Mouse (Mus musculus) left cerebral cortex, adult 2 months (tissue): ENCODE data around the gene Txnrd2. TPM values are rescaled to one million over a fixed set of nuclear protein-coding genes. Genes with fewer than 3 reads are reported as not detected.

Source experiments
- DNase-seq, 2 experiments: peaks; one replicate each; pipeline ENCODE4 v3.0.0; 2021 to 2022; ENCODE audit warnings: low spot score in 2 of 2, mixed read lengths in 1 of 2; ENCODE audit errors: extremely low spot score in 1 of 2
- H3K27ac ChIP-seq: fragments of 200-600 bp; 2 replicates; pipeline ENCODE4 v1.8.1; 2022
- H3K4me3 ChIP-seq: fragments of 200-600 bp; 2 replicates; pipeline ENCODE4 v1.8.1; 2022
- CTCF ChIP-seq: fragments of 200-600 bp; IDR thresholded peaks from 2 replicates; pipeline ENCODE4 v1.8.1; 2022; ENCODE audit warnings: antibody characterized with exemption, mild to moderate bottlenecking, moderate library complexity
- intact Hi-C: fragments of 180-260 bp; cut with DNase I; formaldehyde crosslinking; loops from one replicate; pipeline ENCODE4 v1.15.1; 2025
- total RNA-seq, 2 experiments: library from RNA; stranded (reverse); gene quantifications; 2 replicates each; pipeline ENCODE4 v1.2.3; 2021

Txnrd2 gene
- total RNA-seq, 2 experiments from 2014 or later, result 18.2 to 22.5 TPM

- Histone ChIP-seq H3K27ac (no peak overlapping the region), H3K4me3 (no peak overlapping the region)
- no peak for DNase-seq
- intact Hi-C loops, result no loop called here
- no peak for TF ChIP-seq CTCF
These were observed 80.5 kb downstream of the Txnrd2 start for GRCm38 (mm10) chr16:18506524-18507199.

GRCm38 (mm10) chr16:18507200-18507549, 81.0 kb downstream of the Txnrd2 start:
- Histone ChIP-seq H3K27ac (no peak overlapping the region), H3K4me3 (no peak overlapping the region)
- DNase-seq, result no peak
- intact Hi-C loops, result no loop called here
- TF ChIP-seq CTCF, result no peak

- TF ChIP-seq CTCF, result no peak
- intact Hi-C loops, result no loop called here
- H3K27ac ChIP-seq, result no peak overlapping the region
- no peak overlapping the region for H3K4me3 ChIP-seq
- DNase-seq, result no peak
These were observed 85.6 kb downstream of the Txnrd2 start for GRCm38 (mm10) chr16:18511741-18512140.

GRCm38 (mm10) chr16:18513508-18513907, 87.3 kb downstream of the Txnrd2 start:
- no peak overlapping the region for H3K4me3 ChIP-seq
- no peak for DNase-seq
- no peak for TF ChIP-seq CTCF
- intact Hi-C loops, result no loop called here
- H3K27ac ChIP-seq, result no peak overlapping the region

GRCm38 (mm10) chr16:18518091-18518490, 91.9 kb downstream of the Txnrd2 start:
- TF ChIP-seq CTCF, result peak; percentile 48
- DNase-seq, result peak; percentile 26 to 44
- intact Hi-C loops, result loop anchor here (1.0 kb wide), 1 partner anchor 75 kb away; no protein-coding TSS in a partner anchor
- no peak overlapping the region for H3K27ac ChIP-seq
- no peak overlapping the region for H3K4me3 ChIP-seq

GRCm38 (mm10) chr16:18523563-18524245, 97.5 kb downstream of the Txnrd2 start:
- intact Hi-C loops, result no loop called here
- DNase-seq, result no peak
- TF ChIP-seq CTCF, result no peak
- Histone ChIP-seq H3K27ac (no peak overlapping the region), H3K4me3 (no peak overlapping the region)

GRCm38 (mm10) chr16:18528656-18529055, 102.5 kb downstream of the Txnrd2 start:
- TF ChIP-seq CTCF, result no peak
- intact Hi-C loops, result no loop called here
- DNase-seq, result no peak
- no peak overlapping the region for H3K27ac ChIP-seq
- no peak overlapping the region for H3K4me3 ChIP-seq

Other genes starting within 250 kb of the Txnrd2 start
- not detected for gene Ccdc188, start 208.5 kb upstream of the Txnrd2 start, total RNA-seq
- gene Zdhhc8, start 191.2 kb upstream of the Txnrd2 start, total RNA-seq, result 100 to 1,000 TPM; 132 to 134 TPM
- gene Trmt2a, start 177.7 kb upstream of the Txnrd2 start, total RNA-seq, result 10 to 100 TPM; 43.6 to 47.7 TPM
- 10 to 100 TPM; 87.3 to 92.9 TPM for gene Ranbp1, start 177.7 kb upstream of the Txnrd2 start, total RNA-seq
- gene Gm49776, start 168.1 kb upstream of the Txnrd2 start, total RNA-seq, result not detected
- gene Dgcr8, start 137.1 kb upstream of the Txnrd2 start, total RNA-seq, result 10 to 100 TPM; 41.1 to 41.8 TPM
- 100 to 1,000 TPM; 154 to 158 TPM for gene Tango2, start 78.3 kb upstream of the Txnrd2 start, total RNA-seq
- gene Arvcf, start 78.2 kb upstream of the Txnrd2 start, total RNA-seq, result 10 to 100 TPM; 39.1 to 50.4 TPM
- 10 to 100 TPM; 87.2 to 87.6 TPM for gene Comt, start 468 bp downstream of the Txnrd2 start, total RNA-seq
- 1 to 10 TPM; 6.0 to 6.5 TPM for gene Gnb1l, start 72.3 kb downstream of the Txnrd2 start, total RNA-seq
- 10 to 100 TPM in 1 of 2 experiments, 1 to 10 TPM in 1; 7.1 to 10.7 TPM for gene Rtl10, start 72.5 kb downstream of the Txnrd2 start, total RNA-seq
- 1 to 10 TPM; 1.1 to 2.0 TPM for gene Tbx1, start 164.3 kb downstream of the Txnrd2 start, total RNA-seq
- 1 to 10 TPM; 1.1 to 1.8 TPM for gene Gp1bb, start 196.0 kb downstream of the Txnrd2 start, total RNA-seq
- gene Gm49601, start 200.0 kb downstream of the Txnrd2 start, total RNA-seq, result 100 to 1,000 TPM; 260 to 297 TPM
- gene Sept5, start 203.6 kb downstream of the Txnrd2 start, total RNA-seq, result 100 to 1,000 TPM; 801 to 836 TPM